Mouse (Mus musculus): ENCODE results near the gene Prkar2b. TPM values are rescaled to one million over a fixed set of nuclear protein-coding genes. Genes with fewer than 3 reads are reported as not detected.

Prkar2b gene
- total and polyA plus RNA-seq, 3 experiments = 2.5 to 6.1 (median 2.9) TPM

DNA sequence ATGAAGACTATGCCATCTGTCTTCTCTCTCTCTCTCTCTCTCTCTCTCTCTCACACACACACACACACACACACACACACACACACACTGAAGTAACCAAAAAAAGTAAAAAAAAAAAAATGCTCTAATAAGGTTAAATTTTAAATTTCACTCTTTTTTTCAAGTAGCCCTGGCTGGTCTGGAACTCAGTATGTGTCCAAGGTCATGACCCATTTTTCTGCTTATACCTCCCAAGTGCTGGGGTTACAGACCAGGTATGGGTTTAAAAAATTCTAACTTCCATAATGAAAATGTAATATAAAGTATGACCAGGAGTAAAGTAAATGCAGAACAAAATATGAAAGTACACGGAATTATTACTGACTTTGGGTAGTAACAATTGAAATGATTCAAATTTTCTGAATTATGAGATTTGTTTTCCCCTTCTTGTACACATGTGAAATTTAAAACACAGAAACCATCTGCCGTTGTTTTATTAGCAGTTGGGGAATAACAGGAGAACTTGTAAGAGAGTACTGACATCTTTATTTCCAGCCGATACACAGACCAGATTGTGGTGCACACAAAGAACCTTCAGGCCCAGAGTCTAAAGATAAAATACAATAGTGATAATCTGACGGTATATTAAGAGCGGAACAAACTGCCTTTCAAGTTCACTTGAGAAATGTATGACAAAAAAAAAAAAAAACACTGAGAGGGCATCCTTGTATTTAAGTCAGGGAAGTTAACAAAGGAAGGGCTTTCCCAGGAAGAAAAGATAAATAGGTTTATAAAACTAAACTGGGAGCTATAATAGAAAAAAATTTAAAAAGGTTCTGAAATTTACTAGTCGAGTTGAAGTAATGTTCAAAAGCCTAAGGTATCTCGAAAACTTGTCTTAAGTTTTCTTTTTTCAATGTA, 112.7 kb downstream of the Prkar2b start:
- Histone ChIP-seq H3K9ac (ENCODE audit: insufficient read depth, low read depth) (peak overlapping the region; percentile 99; the same call in 1 of the 2 replicates), H3K79me2 (replicated peaks; ENCODE audit: control insufficient read depth, extremely low read depth, insufficient read depth, poor library complexity, severe bottlenecking) (peaks cover 45% of the 10 kb centered on the region), H3K4me2 (ENCODE audit: insufficient read depth, low read depth, poor library complexity, severe bottlenecking) (peak overlapping the region; percentile 71), H3K4me1 (ENCODE audit: control insufficient read depth in 1 of 2, insufficient read depth in 2 of 2) (peaks cover 5 to 24% of the 10 kb centered on the region in 2 experiments), H3K9me3 (replicated peaks; ENCODE audit: low read length) (no peaks in the 10 kb centered on the region), H3K36me3 (replicated peaks in 1 of 2; ENCODE audit: control insufficient read depth in 1 of 2, insufficient read depth in 1 of 2, low read length in 1 of 2) (peaks cover 6 to 15% of the 10 kb centered on the region in 2 experiments), H3K27ac (ENCODE audit: insufficient read depth, low read depth) (no peak overlapping the region), H3K4me3 (replicated peaks in 1 of 3; ENCODE audit: low read depth in 2 of 3, low read length in 2 of 3, poor library complexity in 1 of 3) (peak overlapping the region; percentile 66 to 88 (median 83)), H3K27me3 (replicated peaks) (no peaks in the 10 kb centered on the region)
- DNase-seq (ENCODE audit: extremely low read depth) = no peak
- TF ChIP-seq ZNF384 (IDR thresholded peaks at IDR 0.05; ENCODE audit: low read depth, low read length) (0 out of 2 replicates have a peak, but pooled peaks have one; percentile 34), IRF4 (IDR thresholded peaks at IDR 0.05; ENCODE audit: low read depth, low read length) (no peak)
- in situ Hi-C loops (cut with MboI; ENCODE audit: low pct_ligation_motif_present, low pct_unique_long_range_greater_than_20kb, low sequenced_read_pairs) (loop anchor here (25.0 kb wide), 1 partner anchor 436 kb away; no protein-coding TSS in a partner anchor), dilution Hi-C loops (cut with MboI; ENCODE audit: extremely low pct_ligation_motif_present, extremely low pct_unique_long_range_greater_than_20kb, low sequenced_read_pairs) (no loop called here)

DNA sequence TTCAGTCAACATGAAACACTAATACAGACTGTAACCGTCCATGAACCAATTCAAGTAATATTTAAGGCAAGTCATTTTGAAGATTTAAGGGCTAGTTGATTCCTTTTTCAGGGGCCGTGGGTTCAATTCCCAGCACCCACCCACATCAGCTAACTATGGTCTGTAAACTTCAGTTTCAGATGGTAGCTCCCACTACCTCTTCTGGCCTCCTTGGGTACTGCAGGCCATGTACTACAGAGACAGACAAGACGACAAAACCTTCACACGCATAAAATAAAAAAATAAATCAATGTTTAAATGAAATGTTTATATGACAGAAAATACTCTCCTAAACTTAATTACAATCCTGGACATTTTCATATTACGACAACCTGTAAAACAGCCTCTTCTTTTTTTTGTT, 113.6 kb downstream of the Prkar2b start:
- no peak overlapping the region for H3K27ac ChIP-seq (ENCODE audit: insufficient read depth, low read depth)
- H3K4me3 ChIP-seq (replicated peaks in 1 of 3; ENCODE audit: low read depth in 2 of 3, low read length in 2 of 3, poor library complexity in 1 of 3) = no peak overlapping the region
- no peak overlapping the region for H3K9ac ChIP-seq (ENCODE audit: insufficient read depth, low read depth)
- peaks cover 47% of the 10 kb centered on the region for H3K79me2 ChIP-seq (replicated peaks; ENCODE audit: control insufficient read depth, extremely low read depth, insufficient read depth, poor library complexity, severe bottlenecking)
- H3K9me3 ChIP-seq (replicated peaks; ENCODE audit: low read length) = no peaks in the 10 kb centered on the region
- H3K4me2 ChIP-seq (ENCODE audit: insufficient read depth, low read depth, poor library complexity, severe bottlenecking) = peak overlapping the region; percentile 50; the same call in 1 of the 2 replicates
- peaks cover 5 to 18% of the 10 kb centered on the region in 2 experiments for H3K4me1 ChIP-seq (ENCODE audit: control insufficient read depth in 1 of 2, insufficient read depth in 2 of 2)
- in situ Hi-C loops (cut with MboI; ENCODE audit: low pct_ligation_motif_present, low pct_unique_long_range_greater_than_20kb, low sequenced_read_pairs) (loop anchor here (25.0 kb wide), 1 partner anchor 435 kb away; no protein-coding TSS in a partner anchor), dilution Hi-C loops (cut with MboI; ENCODE audit: extremely low pct_ligation_motif_present, extremely low pct_unique_long_range_greater_than_20kb, low sequenced_read_pairs) (no loop called here)
- H3K27me3 ChIP-seq (replicated peaks) = no peaks in the 10 kb centered on the region
- DNase-seq (ENCODE audit: extremely low read depth) = peak; percentile 30
- peaks cover 13 to 24% of the 10 kb centered on the region in 2 experiments for H3K36me3 ChIP-seq (replicated peaks in 1 of 2; ENCODE audit: control insufficient read depth in 1 of 2, insufficient read depth in 1 of 2, low read length in 1 of 2)
- no peak for TF ChIP-seq MAFK (IDR thresholded peaks at IDR 0.05; ENCODE audit: insufficient replicate concordance, low read length)
- TF ChIP-seq JUND (conservative IDR thresholded peaks at IDR 0.05; ENCODE audit: low read depth, low read length) = no peak
- peak; percentile 41 to 44; a peak in 2 of 4 replicates for TF ChIP-seq CTCF (conservative IDR thresholded peaks at IDR 0.05 in 1 of 2, IDR thresholded peaks at IDR 0.05 in 1 of 2; ENCODE audit: low read depth in 2 of 2, low read length in 2 of 2)
- no peak for TF ChIP-seq USF2 (conservative IDR thresholded peaks at IDR 0.05; ENCODE audit: low read depth, low read length)

DNA sequence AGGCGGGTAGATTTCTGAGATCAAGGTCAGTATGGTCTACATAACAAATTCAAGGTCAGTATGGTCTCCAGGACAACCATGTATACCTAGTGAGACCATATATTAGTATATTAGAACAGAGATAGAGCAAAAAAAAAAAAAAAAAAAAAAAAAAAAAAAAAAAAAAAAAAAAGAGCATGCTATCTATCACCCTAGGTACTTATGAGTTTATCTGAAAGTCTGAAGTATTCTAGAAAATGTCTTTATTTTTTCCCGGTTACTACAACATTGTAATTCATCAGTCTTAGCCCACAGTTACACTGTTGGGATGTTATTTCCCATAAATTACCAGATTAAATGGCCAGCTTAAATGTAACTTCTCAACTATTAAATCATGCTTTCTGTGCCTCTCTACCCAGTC, 116.7 kb downstream of the Prkar2b start:
- Histone ChIP-seq H3K4me3 (replicated peaks in 1 of 3; ENCODE audit: low read depth in 2 of 3, low read length in 2 of 3, poor library complexity in 1 of 3) (no peak overlapping the region), H3K9ac (ENCODE audit: insufficient read depth, low read depth) (no peak overlapping the region), H3K9me3 (replicated peaks; ENCODE audit: low read length) (no peaks in the 10 kb centered on the region), H3K4me2 (ENCODE audit: insufficient read depth, low read depth, poor library complexity, severe bottlenecking) (no peak overlapping the region), H3K27me3 (replicated peaks) (no peaks in the 10 kb centered on the region), H3K27ac (ENCODE audit: insufficient read depth, low read depth) (no peak overlapping the region), H3K4me1 (ENCODE audit: control insufficient read depth in 1 of 2, insufficient read depth in 2 of 2) (peaks cover 5 to 7% of the 10 kb centered on the region in 2 experiments), H3K79me2 (replicated peaks; ENCODE audit: control insufficient read depth, extremely low read depth, insufficient read depth, poor library complexity, severe bottlenecking) (peaks cover 48% of the 10 kb centered on the region), H3K36me3 (replicated peaks in 1 of 2; ENCODE audit: control insufficient read depth in 1 of 2, insufficient read depth in 1 of 2, low read length in 1 of 2) (peaks cover 27 to 50% of the 10 kb centered on the region in 2 experiments)
- dilution Hi-C loops (cut with MboI; ENCODE audit: extremely low pct_ligation_motif_present, extremely low pct_unique_long_range_greater_than_20kb, low sequenced_read_pairs) (no loop called here), in situ Hi-C loops (cut with MboI; ENCODE audit: low pct_ligation_motif_present, low pct_unique_long_range_greater_than_20kb, low sequenced_read_pairs) (loop anchor here (25.0 kb wide), 1 partner anchor 432 kb away; no protein-coding TSS in a partner anchor)
- no peak for TF ChIP-seq NRF1 (IDR thresholded peaks at IDR 0.05; ENCODE audit: low read depth, low read length)
- TF ChIP-seq SIN3A (IDR thresholded peaks at IDR 0.05; ENCODE audit: low read length) = no peak
- no peak for TF ChIP-seq JUND (conservative IDR thresholded peaks at IDR 0.05; ENCODE audit: low read depth, low read length)
- TF ChIP-seq ZNF384 (IDR thresholded peaks at IDR 0.05; ENCODE audit: low read depth, low read length) = peak; percentile 53; the same call in 1 of the 2 replicates
- DNase-seq (ENCODE audit: extremely low read depth) = no peak
